Mouse (Mus musculus): ENCODE data around the gene Znhit6. TPM values are rescaled to one million over a fixed set of nuclear protein-coding genes. Genes with fewer than 3 reads are reported as not detected.

Znhit6 gene
- polyA plus RNA-seq, 1 experiment from 2014 or later = 32.4 TPM

DNA sequence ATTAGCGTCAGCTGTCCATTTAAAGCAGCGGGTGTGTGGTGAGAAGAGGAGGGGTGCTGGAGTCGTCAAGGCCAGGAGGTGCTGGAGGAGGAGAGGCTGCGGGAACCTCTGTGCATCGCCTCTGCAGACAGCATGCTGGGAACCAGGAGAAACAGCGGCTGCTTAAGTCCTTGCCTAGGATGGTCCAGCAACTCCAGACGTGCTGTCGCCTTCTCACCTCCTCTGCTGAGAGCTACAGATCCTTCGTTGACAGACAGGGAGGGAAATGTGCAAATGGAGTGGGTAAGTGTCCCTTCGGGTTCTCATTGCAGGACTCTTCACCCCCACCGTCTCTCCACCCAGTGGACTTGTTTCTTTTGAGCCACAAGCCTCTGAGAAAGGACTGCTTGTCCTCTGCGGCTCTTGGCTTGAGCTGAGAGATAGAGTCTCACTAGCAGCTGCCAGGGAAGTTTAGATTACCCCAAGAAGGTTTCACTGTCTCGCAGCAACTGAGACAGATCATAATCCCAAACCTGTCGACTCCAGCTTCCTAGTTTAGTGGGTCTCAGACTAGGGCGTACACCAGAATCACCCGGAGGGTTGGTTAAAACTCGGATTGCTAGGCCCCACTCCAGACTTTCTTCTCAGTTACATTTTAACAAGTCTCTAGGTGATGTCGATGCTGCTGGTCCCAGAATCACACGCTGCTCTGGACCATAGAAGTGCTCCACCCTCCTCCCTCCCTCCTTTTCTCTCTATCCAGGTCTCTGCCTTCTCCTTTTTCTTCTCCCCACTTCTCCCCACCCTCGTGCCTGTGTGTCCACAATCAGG, 76.5 kb downstream of the Znhit6 start:
- Histone ChIP-seq H3K4me1 (ENCODE audit: control insufficient read depth, insufficient read depth, low read length) (peaks cover 40% of the 10 kb centered on the region), H3K4me2 (ENCODE audit: low read depth, low read length) (peak overlapping the region; percentile 66), H3K27me3 (ENCODE audit: control insufficient read depth, insufficient read depth, low read length) (peaks cover 11% of the 10 kb centered on the region), H3K9ac (replicated peaks; ENCODE audit: low read depth, low read length) (peak overlapping the region; percentile 52; the same call in 1 of the 2 replicates), H3K27ac (ENCODE audit: low read depth, low read length) (no peak overlapping the region), H3K9me3 (ENCODE audit: control insufficient read depth, low read length) (no peaks in the 10 kb centered on the region), H3K36me3 (ENCODE audit: control insufficient read depth, insufficient read depth, low read length) (no peaks in the 10 kb centered on the region), H3K4me3 (ENCODE audit: low read depth, low read length) (peak overlapping the region; percentile 31)
- 0 out of 2 replicates have a peak, but pooled peaks have one; percentile 5 for ATAC-seq (ENCODE audit: low read depth)
- 10% methylated on average over 20 of the region's 20 CpGs for WGBS

DNA sequence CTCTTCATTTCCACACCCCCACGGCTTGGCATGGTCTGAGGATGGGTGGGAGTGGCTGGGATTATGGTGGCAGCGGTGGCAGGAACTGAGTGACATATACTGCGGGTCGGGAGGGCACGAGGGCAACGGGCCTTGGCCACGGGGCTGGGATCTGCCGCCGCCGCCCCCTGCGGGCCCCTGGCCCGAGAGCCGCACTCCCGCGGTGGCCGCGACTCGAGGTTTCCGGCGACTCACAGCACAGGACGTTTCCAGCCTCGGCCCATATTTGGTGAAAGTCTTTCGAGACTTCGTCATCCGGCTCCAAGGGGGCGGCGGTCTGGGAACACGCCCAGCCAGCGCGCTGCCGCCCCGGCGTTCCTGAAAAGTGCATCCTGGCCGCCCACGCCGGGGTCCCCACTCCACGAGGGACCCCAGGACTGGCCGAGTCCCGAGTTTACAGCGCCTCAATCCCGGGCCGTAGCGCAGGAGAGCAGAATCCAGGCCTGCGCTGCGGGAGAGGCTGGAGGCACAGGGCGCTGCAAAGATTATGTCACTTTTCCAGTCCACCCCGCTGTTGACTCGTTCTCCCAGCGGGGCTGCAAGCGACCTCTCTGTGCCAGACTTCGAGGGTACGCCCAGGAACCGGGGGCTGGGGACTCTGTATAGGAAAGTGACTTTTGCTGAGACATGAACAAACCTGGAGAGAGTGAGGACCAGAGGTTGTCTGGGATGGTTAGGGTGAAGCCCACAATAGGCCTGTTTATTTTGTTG, 77.4 kb downstream of the Znhit6 start:
- WGBS = under 1% methylated on average over 53 of the region's 53 CpGs
- ATAC-seq (ENCODE audit: low read depth) = peak; percentile 26; the same call in 1 of the 2 replicates
- Histone ChIP-seq H3K4me3 (ENCODE audit: low read depth, low read length) (peak overlapping the region; percentile 31), H3K4me2 (ENCODE audit: low read depth, low read length) (peak overlapping the region; percentile 66), H3K9me3 (ENCODE audit: control insufficient read depth, low read length) (no peaks in the 10 kb centered on the region), H3K4me1 (ENCODE audit: control insufficient read depth, insufficient read depth, low read length) (peaks cover 37% of the 10 kb centered on the region), H3K27me3 (ENCODE audit: control insufficient read depth, insufficient read depth, low read length) (peaks cover 11% of the 10 kb centered on the region), H3K9ac (replicated peaks; ENCODE audit: low read depth, low read length) (peak overlapping the region; percentile 52), H3K36me3 (ENCODE audit: control insufficient read depth, insufficient read depth, low read length) (no peaks in the 10 kb centered on the region), H3K27ac (ENCODE audit: low read depth, low read length) (no peak overlapping the region)

DNA sequence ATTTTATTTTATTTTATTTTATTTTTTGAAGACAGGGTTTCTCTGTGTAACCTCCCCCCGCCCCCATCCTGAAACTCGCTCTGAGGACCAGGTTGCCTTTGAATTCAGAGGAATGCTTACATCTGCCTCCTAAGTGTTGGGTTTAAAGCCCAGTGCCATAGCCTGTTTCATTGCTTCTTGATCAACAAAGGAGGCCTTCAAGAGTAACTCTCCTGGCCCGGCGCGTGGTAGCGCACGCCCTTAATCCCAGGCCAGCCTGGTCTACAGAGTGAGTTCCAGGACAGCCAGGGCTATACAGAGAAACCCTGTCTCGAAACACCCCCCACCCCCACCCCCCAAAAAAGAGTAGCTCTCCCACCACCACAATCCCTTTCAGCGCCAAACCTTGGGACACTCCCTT, 78.0 kb downstream of the Znhit6 start:
- WGBS = 67% methylated on average over 9 of the region's 9 CpGs
- Histone ChIP-seq H3K4me3 (ENCODE audit: low read depth, low read length) (no peak overlapping the region; the same call in 1 of the 2 replicates), H3K9ac (replicated peaks; ENCODE audit: low read depth, low read length) (no peak overlapping the region), H3K36me3 (ENCODE audit: control insufficient read depth, insufficient read depth, low read length) (no peaks in the 10 kb centered on the region), H3K27me3 (ENCODE audit: control insufficient read depth, insufficient read depth, low read length) (peaks cover 11% of the 10 kb centered on the region), H3K27ac (ENCODE audit: low read depth, low read length) (no peak overlapping the region), H3K9me3 (ENCODE audit: control insufficient read depth, low read length) (no peaks in the 10 kb centered on the region), H3K4me1 (ENCODE audit: control insufficient read depth, insufficient read depth, low read length) (peaks cover 33% of the 10 kb centered on the region), H3K4me2 (ENCODE audit: low read depth, low read length) (no peak overlapping the region)
- no peak for ATAC-seq (ENCODE audit: low read depth)

Other genes with a start within 250 kb of the Znhit6 start
- gene Ccn1, start 73.8 kb downstream of the Znhit6 start, polyA plus RNA-seq (2014; fragmentation: Nextera tagmentation; extraction: Ambion mirVana) = 1.9 and 4.5 TPM in 2 replicates
- 97.1 and 98.8 TPM in 2 replicates for gene Ddah1, start 182.5 kb downstream of the Znhit6 start, polyA plus RNA-seq (2014; fragmentation: Nextera tagmentation; extraction: Ambion mirVana)